Mouse (Mus musculus) Muller cell, postnatal 12 days (primary cell): Measurements from ENCODE around the gene Auts2.
A peak's percentile ranks its signal among the peaks of the same experiment; 100 is the strongest.
"Not testable (repeated sequence)": the region's sequence is repeated elsewhere in the genome, so short reads cannot be mapped to it uniquely, and the experiment has no call there.

Experiments used
- DNase-seq: peaks from one replicate; pipeline ENCODE4 v3.0.0-alpha.2; 2015; ENCODE audit errors: inconsistent ontology term

Auts2 gene

DNA sequence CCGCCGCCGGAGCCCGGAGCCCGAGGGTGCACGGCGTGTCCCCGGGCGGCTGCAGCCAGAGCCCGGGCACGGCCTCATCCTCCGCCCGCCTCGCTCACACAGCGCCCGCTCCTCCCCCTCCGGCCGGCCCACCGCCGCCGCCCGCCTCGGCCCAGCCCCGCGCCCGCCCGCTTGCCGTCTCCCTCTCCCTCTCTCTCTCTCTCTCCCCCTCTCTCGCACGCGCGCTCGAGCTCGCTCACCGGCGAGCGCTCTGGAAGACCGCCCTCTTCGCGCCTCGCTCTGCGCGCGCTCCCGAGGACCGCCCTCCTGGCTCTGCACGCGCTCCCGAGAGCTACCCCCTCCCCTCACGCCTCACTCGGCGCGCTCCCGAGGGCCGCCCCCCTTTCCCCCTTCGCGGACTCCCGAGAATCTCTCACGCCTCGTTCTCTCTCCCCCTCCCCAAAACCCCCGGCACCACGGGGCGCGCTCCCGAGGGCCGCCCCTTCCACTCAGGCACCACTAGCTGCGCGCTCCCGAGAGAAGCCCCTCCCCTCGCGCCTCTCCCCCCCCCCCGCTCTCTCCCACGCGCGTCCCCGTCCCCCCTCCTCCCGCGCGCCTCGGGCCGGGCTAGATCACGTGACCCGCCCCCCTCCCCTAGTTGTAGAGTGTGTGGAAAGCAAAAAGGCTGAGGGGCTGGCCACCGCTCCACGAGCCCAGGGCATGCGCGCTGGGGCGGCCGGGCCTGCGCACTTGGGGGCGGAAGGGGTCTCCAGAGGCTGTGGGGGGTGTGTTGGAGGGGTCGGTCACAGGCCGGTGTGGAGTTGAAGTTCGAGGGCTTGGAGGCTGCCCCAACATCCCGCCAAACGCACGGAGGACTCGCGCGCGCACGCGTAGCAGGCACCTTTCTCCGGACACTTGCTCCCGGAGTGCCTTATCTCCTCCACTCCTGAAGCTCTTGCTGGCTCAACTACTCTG, at the start of gene Auts2:
TSS of gene Auts2 (minus strand) at position 227 of the 954 bp plus-strand sequence.
- peak; percentile 95 for DNase-seq

DNA sequence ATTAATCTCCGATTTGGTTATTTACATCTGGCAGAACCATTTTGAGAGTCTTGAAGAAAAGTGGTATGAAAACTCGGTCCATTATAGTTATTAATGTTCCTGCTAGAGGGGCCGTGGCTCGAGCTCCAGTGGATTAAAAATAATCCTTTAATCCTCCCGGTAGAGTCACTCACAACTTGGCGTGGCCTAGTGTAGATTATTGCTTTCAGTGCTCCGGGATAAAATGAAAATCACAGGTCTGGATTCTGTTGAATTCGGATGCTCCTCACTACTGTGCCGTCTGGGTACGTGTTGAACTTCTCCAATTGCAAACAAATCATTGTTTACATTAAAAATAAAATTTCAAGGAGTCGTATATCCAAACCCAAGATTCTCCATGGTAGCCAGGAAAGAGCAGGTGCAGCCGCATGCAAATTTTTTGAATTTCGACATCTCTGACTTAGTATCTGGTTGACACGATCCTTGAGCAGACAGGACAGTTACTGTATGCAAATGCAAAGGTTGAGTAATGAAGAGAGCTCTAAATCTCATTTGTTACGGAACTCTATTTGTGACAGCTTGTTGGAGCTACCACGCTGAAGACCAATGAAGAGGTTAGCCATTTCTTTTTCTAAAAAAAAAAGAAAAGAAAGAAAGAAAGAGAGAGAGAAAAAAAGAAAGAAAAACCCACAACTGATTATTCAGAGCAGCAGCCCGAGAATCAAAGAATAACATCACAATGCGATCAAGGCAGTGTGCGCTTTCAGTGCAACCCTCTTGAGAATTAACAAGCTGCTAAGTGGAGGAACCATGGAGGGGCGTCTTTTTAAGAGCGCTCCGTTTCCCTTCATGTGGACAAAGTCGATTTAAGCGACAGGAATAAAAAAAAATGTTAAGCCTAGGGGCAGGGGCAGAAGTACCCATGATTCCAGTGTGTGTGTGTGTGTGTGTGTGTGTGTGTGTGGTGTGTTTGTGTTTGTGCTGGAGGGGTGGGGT, 48.9 kb upstream of the Auts2 start:
- no peak for DNase-seq

DNA sequence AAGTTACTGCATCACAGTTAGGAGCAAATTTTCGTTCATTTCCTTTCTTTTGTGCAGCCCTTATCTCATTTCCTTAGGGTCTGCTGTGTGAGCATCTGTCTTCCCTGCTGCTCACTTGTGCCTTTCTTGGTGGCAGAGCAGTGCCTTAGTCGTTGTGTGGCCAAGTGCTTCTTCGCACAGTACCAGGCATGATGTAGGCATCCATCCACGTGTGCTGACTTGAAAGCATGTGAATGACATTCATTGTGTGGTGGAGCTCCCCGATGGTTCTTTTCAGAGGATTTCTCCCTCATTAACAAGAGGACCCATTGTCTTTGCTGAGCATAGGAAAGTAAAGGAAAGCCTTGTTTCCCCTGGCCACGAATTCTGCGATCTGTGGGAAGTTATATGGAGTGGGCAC, 36.6 kb upstream of the Auts2 start:
- DNase-seq: peak; percentile 36

DNA sequence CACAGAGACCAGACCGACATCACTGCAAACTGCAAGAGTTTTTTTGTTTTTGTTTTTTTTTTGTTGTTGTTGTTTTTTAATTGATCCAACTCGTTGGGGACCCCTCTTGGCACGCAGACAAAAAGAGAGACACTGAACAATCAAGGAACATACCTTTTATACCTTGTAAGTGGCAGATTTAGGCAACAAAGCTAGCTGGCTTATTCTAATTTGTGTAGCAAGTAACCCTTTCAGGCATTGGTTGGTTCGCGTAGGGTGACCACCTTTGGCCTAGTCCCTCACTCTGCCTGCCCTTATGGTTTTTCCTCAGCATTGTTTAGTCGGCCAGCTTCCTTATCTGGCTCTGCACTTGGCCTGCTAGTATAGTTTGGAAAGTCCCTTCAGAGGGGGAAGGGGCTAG, 17.6 kb upstream of the Auts2 start:
- DNase-seq: not testable (repeated sequence)

DNA sequence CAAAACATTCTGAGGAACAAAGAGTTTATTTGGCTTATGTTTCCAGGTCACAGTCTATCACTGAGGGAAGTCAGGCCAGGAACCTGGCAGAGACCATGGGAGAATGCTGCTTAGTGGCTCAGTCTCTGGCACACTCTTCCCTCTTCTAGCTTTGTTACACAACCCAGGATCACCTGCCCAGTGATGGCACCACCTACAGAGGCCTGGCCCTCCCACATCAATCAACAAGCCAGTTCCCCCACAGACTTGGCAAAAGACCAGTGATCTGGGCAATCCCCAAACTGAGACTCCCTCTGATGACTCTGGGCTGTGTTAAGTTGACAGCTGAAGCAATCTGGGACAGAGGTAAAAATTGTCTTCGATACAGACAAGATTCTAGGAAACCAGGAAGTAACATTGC, 2.6 kb upstream of the Auts2 start:
- DNase-seq: no peak

DNA sequence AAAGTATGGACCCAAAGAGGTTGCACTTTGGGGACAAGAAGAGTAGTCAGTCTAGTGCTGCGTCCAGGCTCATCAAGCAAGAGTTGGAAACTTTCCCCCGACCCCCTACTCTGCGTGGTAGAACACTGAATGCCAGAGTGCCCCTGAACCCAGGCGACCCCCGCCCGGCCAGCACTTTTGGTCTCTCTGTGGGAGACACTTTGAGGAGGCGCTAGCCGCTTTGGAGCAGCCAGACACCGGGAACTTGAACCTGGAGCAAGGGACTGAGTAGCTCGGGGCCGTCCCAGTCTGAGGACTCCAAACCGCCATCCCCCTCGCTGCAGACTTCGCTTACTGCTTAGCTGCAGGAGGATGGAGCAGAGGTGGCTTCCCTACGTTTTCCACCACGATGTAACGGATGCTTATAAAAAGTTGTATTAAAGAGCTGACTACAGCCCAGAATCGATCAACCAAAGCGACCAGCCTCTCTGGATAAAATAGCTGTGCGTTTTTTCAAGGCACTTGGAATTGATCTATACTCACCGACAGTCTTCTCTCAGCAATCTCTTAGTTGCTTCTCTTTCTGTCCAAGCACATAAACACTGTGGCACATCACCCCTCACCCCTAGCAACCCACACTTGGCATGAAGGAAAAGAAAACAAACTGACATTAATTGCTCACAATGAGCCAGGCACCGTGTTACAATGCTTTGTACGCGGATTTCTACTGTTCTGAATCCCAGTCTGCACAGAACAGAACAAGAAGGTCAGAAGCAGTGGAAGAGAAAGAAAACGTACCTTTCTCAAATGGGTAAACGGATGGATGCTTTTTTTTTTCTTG, 1.2 kb upstream of the Auts2 start:
- peak; percentile 52 for DNase-seq

DNA sequence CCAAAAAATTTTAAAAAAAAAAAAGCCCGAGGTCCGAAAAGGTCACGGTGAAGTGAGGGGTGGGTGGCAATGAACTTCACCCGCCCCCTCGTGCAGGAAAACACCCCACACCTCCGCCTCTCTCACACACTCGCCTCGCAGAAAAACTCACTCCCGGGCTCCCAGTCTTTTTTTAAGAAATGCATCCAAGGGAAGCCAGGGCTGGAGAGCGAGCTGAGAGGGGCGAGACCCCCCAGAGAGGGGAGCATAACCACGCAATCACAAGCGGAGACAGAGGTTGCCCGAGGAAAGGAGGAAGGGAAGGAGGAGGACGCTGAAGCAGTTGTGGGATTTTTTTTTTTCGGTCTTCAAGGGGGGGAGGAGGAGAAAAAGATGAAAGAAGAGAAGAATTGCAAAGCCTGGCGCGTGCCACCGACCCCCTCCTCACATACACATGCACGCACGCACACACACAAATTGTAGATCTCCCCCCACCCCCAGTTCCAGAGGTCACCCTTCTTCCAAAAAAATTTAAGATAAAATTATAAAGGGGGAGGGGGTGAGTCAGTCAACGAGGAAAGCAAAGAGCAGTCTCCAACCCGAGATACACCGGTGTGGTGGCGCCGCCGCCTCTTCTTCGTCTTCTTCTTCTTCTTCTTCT, 643 bp downstream of the Auts2 start:
- peak; percentile 46 for DNase-seq

DNA sequence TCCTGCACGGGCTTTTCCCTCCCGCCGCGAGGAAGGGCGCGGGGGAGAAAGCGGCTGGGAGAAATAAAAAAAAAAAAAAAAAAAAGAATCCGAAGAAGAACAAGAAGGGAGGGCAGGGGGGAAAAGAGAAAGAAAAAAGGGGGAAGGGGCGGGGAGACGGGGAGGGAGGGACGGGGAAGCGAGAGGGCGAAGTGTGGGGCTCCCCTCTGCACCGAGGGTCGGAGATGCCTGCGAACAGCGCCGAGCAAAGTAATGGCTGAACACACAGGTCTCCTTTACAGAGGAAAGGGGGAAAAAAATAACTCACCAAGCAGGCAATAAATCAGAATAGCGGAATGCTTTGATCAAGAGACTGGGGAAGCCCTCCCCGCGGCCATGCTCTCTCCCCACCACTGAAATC, 1.2 kb downstream of the Auts2 start:
- no peak for DNase-seq

DNA sequence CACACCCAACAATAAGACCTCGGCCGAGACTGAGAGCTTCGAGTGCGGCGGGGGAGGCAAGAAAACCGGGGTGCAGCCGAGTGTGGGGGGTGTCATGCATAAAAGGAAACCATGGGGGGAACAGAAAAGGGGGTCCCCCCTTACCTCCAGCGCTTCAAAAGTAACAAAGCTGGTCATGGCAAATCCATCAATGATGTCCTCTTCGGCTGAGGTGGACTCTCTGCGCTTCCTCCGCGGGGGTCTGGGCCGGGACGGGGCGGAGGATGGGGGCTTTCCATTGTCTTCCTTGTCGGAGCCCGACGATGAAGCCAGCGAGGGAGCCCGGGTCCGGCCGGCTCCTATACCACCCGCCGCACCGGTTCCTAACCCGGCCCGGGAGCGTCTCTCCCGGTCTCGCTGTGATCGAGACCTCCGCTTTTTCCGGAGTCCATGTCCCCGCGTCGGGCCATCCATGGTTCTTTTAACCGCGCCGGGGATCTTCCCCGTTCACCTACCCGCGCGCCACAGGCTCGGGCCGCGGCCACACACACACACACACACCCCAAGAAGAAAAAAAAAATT, 1.7 kb downstream of the Auts2 start:
- peak; percentile 49 for DNase-seq

DNA sequence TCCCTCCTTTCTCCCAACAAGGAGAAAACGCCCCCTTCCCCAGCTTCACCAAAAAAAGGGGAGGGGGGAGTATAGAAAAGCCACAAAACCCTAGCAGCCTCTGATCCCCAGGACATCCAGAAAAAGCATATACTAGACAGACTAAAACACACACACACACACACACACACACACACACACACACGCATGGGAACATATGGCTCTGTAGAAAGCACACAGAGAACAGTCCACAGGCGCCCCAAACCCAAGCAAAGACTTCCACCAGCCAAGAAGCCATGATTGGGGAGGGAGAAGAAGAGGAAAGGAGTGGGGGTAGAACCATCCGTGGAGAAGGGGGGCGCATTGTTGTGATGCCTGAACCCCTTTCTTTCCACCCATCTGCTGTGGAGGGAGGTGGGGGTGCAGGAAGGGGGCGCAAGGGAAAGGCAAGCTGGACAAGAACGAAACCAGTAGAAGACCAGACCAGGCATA, 2.3 kb downstream of the Auts2 start:
- DNase-seq: peak; percentile 36

DNA sequence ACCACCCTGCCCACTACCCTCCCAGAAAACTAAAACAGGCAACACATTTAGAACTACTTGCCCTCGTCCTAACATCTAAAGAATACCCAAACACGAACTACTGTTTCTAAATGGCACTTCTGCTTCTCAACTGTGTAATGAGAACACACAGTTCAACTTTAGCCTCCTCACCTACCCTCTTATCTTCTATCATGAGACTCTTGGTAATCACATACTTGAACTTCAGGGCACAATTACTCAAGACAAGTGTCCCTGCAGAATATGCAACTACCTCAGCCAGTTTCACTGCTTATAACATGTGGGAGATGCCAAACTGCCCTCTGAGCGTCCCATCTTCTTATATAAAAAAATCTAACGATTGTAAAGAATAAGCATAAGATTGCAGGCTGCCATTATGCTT, 5.7 kb downstream of the Auts2 start:
- DNase-seq: no peak

DNA sequence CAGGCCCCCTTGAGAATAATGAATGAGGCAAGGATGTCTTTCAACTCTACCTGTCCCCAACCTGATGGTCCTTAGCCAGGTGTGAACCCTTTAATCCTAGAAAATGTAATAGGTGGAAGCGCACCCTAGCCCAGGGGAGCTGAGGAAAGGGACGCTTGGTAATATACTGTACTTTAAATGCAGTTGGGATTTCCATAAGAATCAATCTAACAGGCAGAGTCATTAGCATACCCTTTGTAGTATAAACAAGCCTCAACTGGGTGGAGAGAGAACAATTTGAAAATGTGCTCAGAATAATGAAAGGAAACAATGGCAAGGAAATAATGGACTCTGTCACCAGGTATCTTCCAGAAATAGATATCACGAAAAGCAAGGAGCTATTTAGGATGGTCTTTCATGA, 16.7 kb downstream of the Auts2 start:
- DNase-seq: no peak

DNA sequence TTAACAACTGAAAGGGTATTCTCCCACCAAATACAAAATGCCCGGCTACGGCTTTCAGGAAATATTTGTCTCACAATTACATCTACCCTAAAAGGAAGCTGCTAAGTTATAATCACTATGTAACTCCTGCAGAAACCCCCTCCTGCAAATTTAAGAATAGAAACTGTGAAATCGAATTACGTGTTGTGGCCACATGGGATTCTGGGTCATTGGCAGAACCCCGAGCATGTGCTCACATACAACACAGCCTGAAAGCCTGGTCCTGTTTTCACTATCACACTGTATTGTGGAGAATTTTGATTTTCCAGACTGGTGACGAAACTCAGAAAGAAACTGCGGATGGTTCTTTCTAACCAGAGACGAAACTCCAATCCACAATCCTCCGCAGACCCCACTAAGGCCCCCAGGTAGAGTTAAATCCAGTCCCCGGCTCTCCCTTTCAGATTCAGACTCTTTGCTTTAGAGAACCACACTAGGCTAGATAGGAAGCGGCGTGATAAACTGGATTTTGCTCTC, 21.7 kb downstream of the Auts2 start:
- no peak for DNase-seq

DNA sequence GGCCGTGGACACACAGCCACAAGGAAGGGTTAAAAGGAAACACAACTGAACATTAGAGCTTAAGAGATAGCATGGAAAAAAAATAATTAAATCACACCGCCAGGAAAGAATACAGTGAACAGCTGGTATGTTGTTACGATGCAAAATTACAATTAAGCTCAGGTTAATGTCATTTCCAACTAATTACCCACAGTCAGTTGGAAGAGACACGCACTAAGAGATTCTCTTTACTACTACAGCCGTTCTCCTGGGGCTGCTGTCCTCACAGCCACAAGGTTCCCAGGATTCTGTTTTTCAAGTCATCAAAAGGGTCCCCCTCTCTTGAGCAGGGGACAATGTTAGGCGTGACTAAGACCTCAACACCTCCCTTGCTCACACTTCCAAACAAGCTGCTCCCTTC, 25.3 kb downstream of the Auts2 start:
- DNase-seq: no peak

DNA sequence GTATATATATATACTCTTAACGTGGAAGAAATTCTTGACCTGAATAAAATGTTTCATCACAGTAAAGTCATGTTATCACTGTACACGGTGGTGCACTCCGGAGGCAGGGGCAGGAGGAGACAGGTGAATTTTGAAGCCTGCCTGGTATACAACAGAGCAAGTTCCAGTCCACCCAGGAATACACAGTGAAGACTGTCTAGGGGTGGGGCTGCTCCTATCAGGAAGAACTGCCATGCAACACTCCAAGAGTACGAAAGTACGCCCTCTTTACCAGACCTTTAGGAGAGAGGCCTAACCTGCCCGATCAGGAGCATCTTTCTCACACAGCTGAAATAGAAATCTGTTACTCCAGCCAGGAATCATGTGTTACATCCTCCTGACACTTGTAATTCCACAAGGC, 28.6 kb downstream of the Auts2 start:
- no peak for DNase-seq

DNA sequence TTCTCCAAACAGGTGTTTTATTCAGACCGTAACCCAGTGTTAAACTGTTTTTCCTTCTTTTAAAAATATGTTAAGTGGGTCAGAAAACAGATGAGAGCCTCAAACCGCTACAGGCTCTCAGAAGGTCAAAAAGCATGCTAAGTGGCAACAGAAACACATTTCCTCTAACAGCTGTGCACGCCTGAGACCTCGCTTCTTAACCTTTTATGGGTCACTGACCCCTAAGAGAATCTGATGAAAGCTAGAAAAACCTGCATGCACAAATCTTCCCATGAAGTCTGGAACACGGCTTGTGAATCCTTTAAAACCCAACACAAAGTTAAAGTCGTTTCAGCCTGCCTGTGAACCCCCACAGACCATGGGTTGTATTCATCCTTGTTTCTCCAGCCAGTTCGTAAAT, 29.9 kb downstream of the Auts2 start:
- DNase-seq: no peak

DNA sequence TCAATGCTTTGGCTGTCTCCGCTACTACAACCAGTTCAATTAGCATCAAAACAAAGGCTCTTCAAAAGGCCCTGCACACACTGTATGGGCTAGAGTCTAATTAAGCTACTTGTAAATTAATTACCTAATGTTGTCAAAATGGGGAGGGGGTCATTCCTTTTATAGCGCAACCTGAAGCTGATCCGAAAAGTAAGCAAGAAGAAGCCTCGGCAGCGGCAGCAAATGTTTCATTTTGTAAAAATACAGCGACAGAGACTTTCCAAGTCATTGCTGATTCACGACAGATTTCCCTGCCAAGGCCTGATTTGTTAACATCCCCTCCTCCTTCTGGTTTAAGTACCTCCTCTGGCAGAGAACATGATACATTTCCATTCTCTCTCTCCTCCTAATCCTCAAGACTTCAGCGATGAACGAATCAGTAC, 33.7 kb downstream of the Auts2 start:
- peak; percentile 40 for DNase-seq

DNA sequence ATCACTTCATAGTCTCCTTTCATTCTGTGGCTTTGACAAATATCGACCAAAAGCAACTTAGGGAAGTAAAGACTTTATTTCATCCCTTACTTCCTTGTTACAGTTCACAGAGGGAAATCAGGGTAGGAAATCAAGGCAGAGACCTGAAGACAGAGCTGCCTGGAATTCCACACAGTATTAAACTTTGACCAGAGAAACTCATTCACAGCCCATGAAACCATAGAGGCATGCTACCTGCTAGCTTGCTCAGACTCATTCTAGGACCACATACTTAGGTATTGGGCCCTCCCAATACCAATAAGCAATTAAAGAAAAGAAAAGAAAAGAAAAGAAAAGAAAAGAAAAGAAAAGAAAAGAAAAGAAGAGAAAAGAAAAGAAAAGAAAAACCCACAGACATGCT, 38.3 kb downstream of the Auts2 start:
- DNase-seq: no peak

DNA sequence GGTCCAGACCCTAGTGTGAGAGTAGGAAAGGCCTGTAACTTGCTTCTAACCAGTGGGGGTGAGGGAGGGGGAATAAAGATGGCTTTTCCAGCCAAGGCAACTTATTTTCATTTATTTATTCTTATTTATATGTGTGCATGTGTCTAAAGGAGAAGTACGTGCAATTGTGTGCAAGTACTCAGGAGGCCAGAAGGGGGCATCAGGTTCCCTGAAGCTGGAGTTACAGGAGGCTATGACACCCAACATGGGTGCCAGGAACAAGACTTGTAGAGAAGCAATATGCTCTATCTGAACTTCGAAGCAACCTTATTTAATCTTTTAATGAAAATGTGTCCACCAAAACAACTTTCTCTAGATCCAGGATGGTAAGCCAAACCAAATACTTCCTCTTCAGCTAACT, 39.7 kb downstream of the Auts2 start:
- no peak for DNase-seq

DNA sequence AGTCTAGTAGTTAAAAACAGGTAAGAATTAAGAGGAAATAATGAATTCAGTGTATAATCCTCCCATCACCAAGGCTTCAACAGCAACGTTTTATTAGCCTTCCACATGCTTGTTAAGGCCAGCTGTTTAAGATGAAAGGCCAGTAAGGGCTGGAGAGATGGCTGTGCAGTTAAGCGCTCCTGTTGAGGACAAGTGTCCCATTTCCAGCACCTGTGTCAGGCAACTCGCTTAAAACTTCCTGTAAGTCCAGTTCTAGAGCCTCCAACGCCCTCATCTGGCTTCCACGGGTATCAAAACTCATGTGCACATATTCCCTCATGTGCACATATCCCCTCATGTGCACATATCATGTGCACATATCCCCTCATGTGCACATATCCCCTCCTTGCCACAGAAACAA, 41.1 kb downstream of the Auts2 start:
- no peak for DNase-seq
